Mouse (Mus musculus) stomach, postnatal 0 days (tissue): Measurements from ENCODE around the gene Sbf2. TPM values are rescaled to one million over a fixed set of nuclear protein-coding genes. Genes with fewer than 3 reads are reported as not detected.

Experiments
- ATAC-seq: fragments of 200-750 bp; cut with Nextera tagmentation; 2 replicates; pipeline ENCODE4 v1.8.0; 2017; ENCODE audit not compliant: low FRiP score, low TSS enrichment
- DNase-seq: peaks from one replicate; pipeline ENCODE4 v3.0.0-alpha.2; 2016; ENCODE audit warnings: low spot score
- H3K27ac ChIP-seq: fragments of 300-500 bp; sonication (generic); replicated peaks from 2 replicates; pipeline ENCODE4 v1.5.1; 2014; ENCODE audit warnings: mild to moderate bottlenecking, control low read depth
- H3K27me3 ChIP-seq: fragments of 300-500 bp; sonication (generic); 2 replicates; pipeline ENCODE4 v1.6.1; 2014; ENCODE audit warnings: low read length; ENCODE audit not compliant: control insufficient read depth, insufficient read depth
- H3K36me3 ChIP-seq: fragments of 300-500 bp; sonication (generic); 2 replicates; pipeline ENCODE4 v1.6.1; 2014; ENCODE audit warnings: low read length, mixed read lengths; ENCODE audit not compliant: control insufficient read depth, insufficient read depth
- H3K4me1 ChIP-seq: fragments of 300-500 bp; sonication (generic); replicated peaks from 2 replicates; pipeline ENCODE4 v1.6.1; 2014; ENCODE audit warnings: antibody characterized with exemption; ENCODE audit not compliant: control insufficient read depth, insufficient read depth
- H3K4me2 ChIP-seq: fragments of 300-500 bp; sonication (generic); replicated peaks from 2 replicates; pipeline ENCODE4 v1.6.1; 2014; ENCODE audit warnings: low read depth, mild to moderate bottlenecking, control low read depth, moderate library complexity
- H3K4me3 ChIP-seq: fragments of 300-500 bp; sonication (generic); 2 replicates; pipeline ENCODE4 v1.5.1; 2014; ENCODE audit warnings: low read depth, low read length, control low read depth
- H3K9ac ChIP-seq: fragments of 300-500 bp; sonication (generic); 2 replicates; pipeline ENCODE4 v1.6.1; 2014; ENCODE audit warnings: mild to moderate bottlenecking, low read length, control low read depth, mixed read lengths
- H3K9me3 ChIP-seq: fragments of 300-500 bp; sonication (generic); 2 replicates; pipeline ENCODE4 v1.6.1; 2016; ENCODE audit warnings: low read length; ENCODE audit not compliant: control insufficient read depth
- CTCF ChIP-seq: IDR thresholded peaks from 2 replicates; pipeline ENCODE4 v1.5.1; 2016; ENCODE audit warnings: antibody characterized with exemption, low read depth, mild to moderate bottlenecking, moderate library complexity
- EP300 ChIP-seq: optimal IDR thresholded peaks from 2 replicates; pipeline ENCODE3; 2016; ENCODE audit warnings: antibody characterized with exemption
- WGBS: fragments of 180-500 bp; shearing (Covaris S2); extraction: QIAGEN DNeasy Blood & Tissue Kit; methylation state at CpG from one replicate; pipeline ENCODE4 v1.1.7; 2014; 5-methylcytosine and 5-hydroxymethylcytosine counted together
- polyA plus RNA-seq: library from polyadenylated mRNA; unstranded; fragments of >200 nt; fragmentation: Nextera tagmentation; extraction: Ambion mirVana; gene quantifications from 2 replicates; pipeline ENCODE4 v1.2.1, GENCODE M21; 2015

The Sbf2 gene
- polyA plus RNA-seq, 1 experiment from 2014 or later = 14.9 TPM

GRCm38 (mm10) chr7:110491038-110491437 lies 123.7 kb downstream of the Sbf2 start:
- Histone ChIP-seq H3K27ac (no peak overlapping the region), H3K4me2 (no peak overlapping the region), H3K9ac (no peak overlapping the region), H3K4me1 (no peaks in the 10 kb centered on the region), H3K36me3 (no peaks in the 10 kb centered on the region), H3K9me3 (no peaks in the 10 kb centered on the region), H3K27me3 (no peaks in the 10 kb centered on the region), H3K4me3 (no peak overlapping the region)
- DNase-seq = no peak
- 85% methylated on average over 5 of the region's 5 CpGs for WGBS
- no peak for ATAC-seq
- no peak for TF ChIP-seq EP300
- TF ChIP-seq CTCF = no peak

GRCm38 (mm10) chr7:110485051-110485450 lies 129.7 kb downstream of the Sbf2 start:
- WGBS = 87% methylated on average over 5 of the region's 5 CpGs
- no peaks in the 10 kb centered on the region for H3K36me3 ChIP-seq
- ATAC-seq = no peak
- H3K9me3 ChIP-seq = no peaks in the 10 kb centered on the region
- no peak overlapping the region for H3K9ac ChIP-seq
- H3K4me2 ChIP-seq = no peak overlapping the region
- no peak overlapping the region for H3K4me3 ChIP-seq
- no peak for TF ChIP-seq CTCF
- TF ChIP-seq EP300 = no peak
- H3K27ac ChIP-seq = no peak overlapping the region
- H3K4me1 ChIP-seq = no peaks in the 10 kb centered on the region
- H3K27me3 ChIP-seq = no peaks in the 10 kb centered on the region
- no peak for DNase-seq

GRCm38 (mm10) chr7:110470987-110471386 lies 143.7 kb downstream of the Sbf2 start:
- WGBS = 70% methylated on average over 6 of the region's 6 CpGs
- no peak for TF ChIP-seq EP300
- TF ChIP-seq CTCF = no peak
- DNase-seq = no peak
- H3K4me2 ChIP-seq = no peak overlapping the region
- no peak overlapping the region for H3K4me3 ChIP-seq
- H3K36me3 ChIP-seq = no peaks in the 10 kb centered on the region
- no peak overlapping the region for H3K27ac ChIP-seq
- no peak for ATAC-seq
- no peak overlapping the region for H3K9ac ChIP-seq
- H3K27me3 ChIP-seq = no peaks in the 10 kb centered on the region
- H3K4me1 ChIP-seq = no peaks in the 10 kb centered on the region
- H3K9me3 ChIP-seq = no peaks in the 10 kb centered on the region

GRCm38 (mm10) chr7:110463471-110463870 lies 151.3 kb downstream of the Sbf2 start:
- ATAC-seq = no peak
- DNase-seq = no peak
- Histone ChIP-seq H3K9me3 (no peaks in the 10 kb centered on the region), H3K27me3 (no peaks in the 10 kb centered on the region), H3K4me1 (no peaks in the 10 kb centered on the region), H3K4me3 (no peak overlapping the region), H3K4me2 (no peak overlapping the region), H3K36me3 (no peaks in the 10 kb centered on the region; the same call in 1 of the 2 replicates), H3K9ac (no peak overlapping the region), H3K27ac (no peak overlapping the region)
- TF ChIP-seq CTCF (no peak), EP300 (no peak)
- WGBS = 82% methylated on average over 5 of the region's 5 CpGs

GRCm38 (mm10) chr7:110432301-110432700 lies 182.4 kb downstream of the Sbf2 start:
- peak; percentile 43 for DNase-seq
- no peak for TF ChIP-seq EP300
- TF ChIP-seq CTCF = peak; percentile 92
- Histone ChIP-seq H3K36me3 (no peaks in the 10 kb centered on the region), H3K4me2 (no peak overlapping the region), H3K4me1 (no peaks in the 10 kb centered on the region), H3K9me3 (no peaks in the 10 kb centered on the region), H3K27ac (no peak overlapping the region), H3K4me3 (no peak overlapping the region), H3K27me3 (no peaks in the 10 kb centered on the region), H3K9ac (no peak overlapping the region)
- WGBS = 17% methylated on average over 4 of the region's 4 CpGs
- ATAC-seq = no peak

GRCm38 (mm10) chr7:110416318-110416717 lies 198.4 kb downstream of the Sbf2 start:
- Histone ChIP-seq H3K4me2 (no peak overlapping the region), H3K27me3 (no peaks in the 10 kb centered on the region), H3K4me1 (no peaks in the 10 kb centered on the region), H3K9me3 (no peaks in the 10 kb centered on the region), H3K36me3 (peaks cover 5% of the 10 kb centered on the region; the same call in 1 of the 2 replicates), H3K9ac (no peak overlapping the region), H3K27ac (no peak overlapping the region), H3K4me3 (no peak overlapping the region)
- DNase-seq (no peak), ATAC-seq (no peak)
- TF ChIP-seq EP300 = no peak
- TF ChIP-seq CTCF = no peak
- 84% methylated on average over 1 of the region's 1 CpGs for WGBS
